Comparison of ENCODE assay signal across 9 mouse cellular contexts in genomic region chrX:143393791-143394369, GRCm38 (mm10). TPM values are rescaled to one million over a fixed set of nuclear protein-coding genes. Genes with fewer than 3 reads are reported as not detected.
DNase-seq lines count a peak whose midpoint lies in the region; ATAC-seq lines count a peak whose summit lies in the region.
"Had no signal": no experiment of that assay in that cellular context is flagged by ENCODE, and none has a peak within 500 bp of the region (broad histone marks: within the 10 kb centered on the region; RNA-seq: fewer than 3 reads in every experiment).

Gene Chrdl1 (minus strand): TSS chrX:143394262.

- no peak for ATAC-seq in embryonic facial prominence, embryonic 15.5 days (ENCODE audit: insufficient number of reproducible peaks, low FRiP score, low TSS enrichment, low read depth)
- peak; percentile 22 to 48; a peak in 3 of 4 replicates for ATAC-seq in hematopoietic stem cell, adult 5-6 weeks (replicated peaks in 1 of 2; ENCODE audit: insufficient read depth in 1 of 2, low FRiP score in 2 of 2, low TSS enrichment in 1 of 2, low read depth in 1 of 2, poor library complexity in 2 of 2, severe bottlenecking in 2 of 2)
- ATAC-seq in erythroblast, adult 5-6 weeks (replicated peaks; ENCODE audit: low FRiP score, poor library complexity, severe bottlenecking), result no peak

- 21% methylated on average over 34 of the region's 37 CpGs for WGBS in embryonic facial prominence, embryonic 15.5 days
- 22% methylated on average over 34 of the region's 37 CpGs for WGBS in midbrain, embryonic 10.5 days

- peak; percentile 3 for DNase-seq in right cerebral cortex, postnatal 25 days
- DNase-seq in right cerebral cortex, postnatal 36 days (ENCODE audit: low spot score in 2 of 2), result no peak
- DNase-seq in left cerebral cortex, postnatal 36 days (ENCODE audit: low spot score in 2 of 2), result peak in 1 of 2 experiments; percentile 4
- peak; percentile 28 for DNase-seq in midbrain, embryonic 10.5 days (ENCODE audit: low spot score)
- DNase-seq in yolk sac, embryonic 10.5 days (ENCODE audit: low spot score), result peak; percentile 2

- peak within 1 kb of the TSS; percentile 45 for H3K4me3 ChIP-seq in embryonic facial prominence, embryonic 15.5 days (replicated peaks)
- H3K4me3 ChIP-seq in midbrain, embryonic 10.5 days, result peak within 1 kb of the TSS; percentile 59
- H3K4me3 ChIP-seq: myocyte had no signal

- intact Hi-C loops in left cerebral cortex, postnatal 36 days (cut with DNase I), result no loop called here

- no peak within 1 kb of the TSS for H3K9ac ChIP-seq in embryonic facial prominence, embryonic 15.5 days

- peak within 1 kb of the TSS; percentile 57 for H3K4me2 ChIP-seq in embryonic facial prominence, embryonic 15.5 days (replicated peaks)

- H3K27me3 ChIP-seq in embryonic facial prominence, embryonic 15.5 days, result peaks cover 24% of the 10 kb centered on the region
- H3K27me3 ChIP-seq in midbrain, embryonic 10.5 days (ENCODE audit: low read depth, poor library complexity, severe bottlenecking), result peaks cover 90% of the 10 kb centered on the region

- no peaks in the 10 kb centered on the region for H3K36me3 ChIP-seq in embryonic facial prominence, embryonic 15.5 days
- H3K36me3 ChIP-seq in midbrain, embryonic 10.5 days, result no peaks in the 10 kb centered on the region

- H3K4me1 ChIP-seq in embryonic facial prominence, embryonic 15.5 days, result no peaks in the 10 kb centered on the region
- H3K4me1 ChIP-seq in midbrain, embryonic 10.5 days, result no peaks in the 10 kb centered on the region

- H3K9me3 ChIP-seq in embryonic facial prominence, embryonic 15.5 days (replicated peaks), result no peaks in the 10 kb centered on the region
- no peaks in the 10 kb centered on the region for H3K9me3 ChIP-seq in midbrain, embryonic 10.5 days (replicated peaks)

- H3K27ac ChIP-seq in embryonic facial prominence, embryonic 15.5 days (replicated peaks), result no peak within 1 kb of the TSS
- peak within 1 kb of the TSS; percentile 69 for H3K27ac ChIP-seq in midbrain, embryonic 10.5 days (replicated peaks)

RNA-seq across cellular contexts. Expression of gene Chrdl1, which starts in this region (rescaled TPM):
- polyA plus RNA-seq in embryonic facial prominence, embryonic 15.5 days (2015; fragmentation: Nextera tagmentation; extraction: Ambion mirVana), result 12.6 and 15.8 TPM in 2 replicates
- not detected in 2 replicates for total RNA-seq in hematopoietic stem cell, adult 5-6 weeks (2017)
- 10 to 100 TPM; 14.3 to 15.7 TPM for total RNA-seq in left cerebral cortex, postnatal 36 days (2021)
- polyA plus RNA-seq in midbrain, embryonic 10.5 days (2016; fragmentation: Nextera tagmentation; extraction: Ambion mirVana), result 2.8 and 3.4 TPM in 2 replicates
- total RNA-seq in erythroblast, adult 5-6 weeks (2015; ENCODE audit: low replicate concordance), result 2.7 TPM in 1 of 2 replicates, not detected in the other
- total RNA-seq in erythroblast, adult 5-6 weeks (2017; ENCODE audit: low replicate concordance), result 1.1 and 1.4 TPM in 2 replicates
- polyA plus RNA-seq: myocyte had no signal

Comparison
In these comparisons a context has a peak if more than half of its experiments do, and no peak if none do; other contexts are left out.
1. RNA of gene Chrdl1 (total RNA-seq): 14.3 to 15.7 TPM in left cerebral cortex, postnatal 36 days; 1.1 to 2.7 TPM in erythroblast, adult 5-6 weeks and not detected in hematopoietic stem cell, adult 5-6 weeks; every median in the first group is over 4 times any median in the second.
2. DNase-seq: peak in right cerebral cortex, postnatal 25 days (single experiment), midbrain, embryonic 10.5 days (single experiment) and yolk sac, embryonic 10.5 days (single experiment); none in right cerebral cortex, postnatal 36 days (0 of 2).
3. Peak in ATAC-seq in hematopoietic stem cell, adult 5-6 weeks; RNA of the gene not detected or under 1 TPM.